ENCODE assay signal across 8 mouse cellular contexts in the genomic region with DNA sequence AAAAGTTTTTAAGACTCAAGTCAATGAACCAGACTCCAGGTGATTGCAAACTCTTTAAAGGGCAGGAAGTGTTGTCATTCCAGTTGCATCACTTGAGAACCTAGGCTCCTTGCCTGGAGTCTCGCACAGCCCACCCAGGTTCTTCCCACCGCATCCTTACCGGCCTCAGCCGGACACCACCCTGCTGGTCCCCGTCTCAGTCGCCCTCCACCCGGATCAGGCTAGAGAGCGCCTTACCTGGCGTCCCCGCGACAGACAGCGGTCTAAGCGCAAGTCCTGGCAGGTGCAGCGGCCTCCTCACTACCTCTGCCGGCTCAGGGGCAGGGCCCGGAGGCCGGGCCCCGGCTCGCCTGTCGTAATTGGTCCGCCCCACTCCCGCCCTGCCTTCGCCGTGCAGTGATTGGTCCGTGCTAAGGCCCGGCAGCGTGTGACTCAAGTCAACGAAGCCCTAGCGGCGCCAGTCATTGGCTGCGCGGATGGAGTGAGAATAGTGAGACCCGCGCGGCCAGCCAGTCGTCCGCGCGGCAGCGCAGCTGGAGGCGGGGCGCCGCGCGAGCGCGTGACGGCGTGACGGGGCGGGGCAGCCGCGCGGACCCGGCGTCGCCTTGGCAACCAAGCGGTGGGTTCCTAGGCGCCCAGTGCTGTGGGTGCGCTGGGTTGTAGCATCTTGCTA. TPM values are rescaled to one million over a fixed set of nuclear protein-coding genes. Genes with fewer than 3 reads are reported as not detected.
DNase-seq lines count a peak whose midpoint lies in the region; ATAC-seq and TF ChIP-seq lines count a peak whose summit lies in the region.

A gene (minus strand): TSS at position 522 of the 673 bp plus-strand sequence.

- WGBS in forebrain, embryonic 16.5 days, result 0% methylated on average over 60 of the region's 60 CpGs
- 0% methylated on average over 60 of the region's 60 CpGs for WGBS in lung, embryonic 14.5 days
- WGBS in olfactory bulb, adult 2 months, result under 1% methylated on average over 60 of the region's 60 CpGs
- 1% methylated on average over 60 of the region's 60 CpGs for WGBS in thymus, adult 2 months

- H3K4me1 ChIP-seq in ES-E14 (ENCODE audit: control insufficient read depth in 2 of 2, insufficient read depth in 2 of 2, low read length in 2 of 2, poor library complexity in 1 of 2), result peaks cover 3 to 5% of the 10 kb centered on the region in 2 experiments; a peak in 3 of 4 replicates
- H3K4me1 ChIP-seq in forebrain, embryonic 16.5 days (replicated peaks; ENCODE audit: control insufficient read depth, insufficient read depth, low read length), result peaks cover 33% of the 10 kb centered on the region
- H3K4me1 ChIP-seq in lung, embryonic 14.5 days (ENCODE audit: insufficient read depth), result no peaks in the 10 kb centered on the region
- H3K4me1 ChIP-seq in olfactory bulb, adult 2 months (ENCODE audit: control insufficient read depth, insufficient read depth, low read length), result no peaks in the 10 kb centered on the region
- H3K4me1 ChIP-seq in thymus, adult 2 months (replicated peaks; ENCODE audit: control insufficient read depth, insufficient read depth, low read length), result peaks cover 7% of the 10 kb centered on the region

- peaks cover 10% of the 10 kb centered on the region for H3K36me3 ChIP-seq in ES-E14 (ENCODE audit: control insufficient read depth, insufficient read depth, low read length, poor library complexity, severe bottlenecking)
- peaks cover 7% of the 10 kb centered on the region for H3K36me3 ChIP-seq in forebrain, embryonic 16.5 days (ENCODE audit: control insufficient read depth, insufficient read depth)
- H3K36me3 ChIP-seq in lung, embryonic 14.5 days (ENCODE audit: insufficient read depth), result peaks cover 14% of the 10 kb centered on the region
- no peaks in the 10 kb centered on the region for H3K36me3 ChIP-seq in thymus, adult 2 months (ENCODE audit: control insufficient read depth, insufficient read depth, low read length)

- peak; percentile 100 for ATAC-seq in forebrain, embryonic 16.5 days
- ATAC-seq in lung, embryonic 14.5 days (ENCODE audit: insufficient read depth), result peak; percentile 100

- in situ Hi-C loops in ES-E14 (cut with MboI; ENCODE audit: low sequenced_read_pairs in 2 of 2, unreplicated experiment in 2 of 2), result no loop called here

- intact Hi-C loops in heart, postnatal 36 days (cut with DNase I), result loop anchor here (1.0 to 2.0 kb wide), 3 partner anchors 41 to 207 kb away; a partner anchor contains a TSS

- H3K27me3 ChIP-seq in forebrain, embryonic 16.5 days (replicated peaks; ENCODE audit: control insufficient read depth, insufficient read depth, low read length), result no peaks in the 10 kb centered on the region
- H3K27me3 ChIP-seq in lung, embryonic 14.5 days (ENCODE audit: insufficient read depth, low read length), result no peaks in the 10 kb centered on the region
- H3K27me3 ChIP-seq in thymus, adult 2 months (ENCODE audit: control insufficient read depth, insufficient read depth, low read length), result no peaks in the 10 kb centered on the region

- peak within 1 kb of the TSS; percentile 76 for H3K4me2 ChIP-seq in forebrain, embryonic 16.5 days (ENCODE audit: low read length)
- H3K4me2 ChIP-seq in lung, embryonic 14.5 days, result peak within 1 kb of the TSS; percentile 82

- peak within 1 kb of the TSS; percentile 82 for H3K9ac ChIP-seq in ES-E14 (ENCODE audit: insufficient read depth, low read depth, low read length, poor library complexity, severe bottlenecking)
- peak within 1 kb of the TSS; percentile 65 for H3K9ac ChIP-seq in forebrain, embryonic 16.5 days (replicated peaks; ENCODE audit: low read depth, low read length)
- H3K9ac ChIP-seq in lung, embryonic 14.5 days, result peak within 1 kb of the TSS; percentile 59

- DNase-seq in ES-E14 (ENCODE audit: low read depth, low spot score), result peak; percentile 94
- DNase-seq in cerebellum, adult 11-12 months, result peak; percentile 98
- DNase-seq in heart, postnatal 36 days, result peak; percentile 91 to 93
- DNase-seq in layer of hippocampus, adult 2 months (ENCODE audit: low spot score in 2 of 2), result peak; percentile 95 to 98
- peak; percentile 99 for DNase-seq in lung, embryonic 14.5 days
- peak; percentile 95 for DNase-seq in thymus, adult 2 months

- no peak within 1 kb of the TSS for H3K27ac ChIP-seq in ES-E14 (ENCODE audit: insufficient read depth, low read depth, low read length, poor library complexity, severe bottlenecking)
- H3K27ac ChIP-seq in forebrain, embryonic 16.5 days (ENCODE audit: low read length), result peak within 1 kb of the TSS; percentile 71
- peak within 1 kb of the TSS; percentile 90 for H3K27ac ChIP-seq in layer of hippocampus, adult 2 months
- H3K27ac ChIP-seq in lung, embryonic 14.5 days (ENCODE audit: low read depth), result 0 out of 2 replicates have a peak within 1 kb of the TSS, but pooled peaks have one; percentile 4
- H3K27ac ChIP-seq in olfactory bulb, adult 2 months (ENCODE audit: insufficient read depth, low read depth, low read length), result peak within 1 kb of the TSS; percentile 41; the same call in 1 of the 2 replicates
- H3K27ac ChIP-seq in thymus, adult 2 months (ENCODE audit: control insufficient read depth, insufficient read depth, low read length), result no peak within 1 kb of the TSS

- H3K4me3 ChIP-seq in ES-E14 (ENCODE audit: insufficient read depth in 1 of 2, low read depth in 1 of 2, low read length in 2 of 2, poor library complexity in 1 of 2, severe bottlenecking in 1 of 2), result peak within 1 kb of the TSS; percentile 89 to 92
- H3K4me3 ChIP-seq in forebrain, embryonic 16.5 days (replicated peaks; ENCODE audit: low read length), result peak within 1 kb of the TSS; percentile 58
- H3K4me3 ChIP-seq in layer of hippocampus, adult 2 months, result peak within 1 kb of the TSS; percentile 100
- peak within 1 kb of the TSS; percentile 61 for H3K4me3 ChIP-seq in lung, embryonic 14.5 days (ENCODE audit: low read depth, low read length)
- H3K4me3 ChIP-seq in olfactory bulb, adult 2 months (ENCODE audit: insufficient read depth, low read depth, low read length), result peak within 1 kb of the TSS; percentile 66
- H3K4me3 ChIP-seq in thymus, adult 2 months (ENCODE audit: control insufficient read depth, insufficient read depth, low read length), result peak within 1 kb of the TSS; percentile 79

- TF ChIP-seq POLR2A in olfactory bulb, adult 2 months (IDR thresholded peaks at IDR 0.05; ENCODE audit: insufficient read depth, low read depth, low read length), result peak; percentile 80
- TF ChIP-seq POLR2A in thymus, adult 2 months (IDR thresholded peaks at IDR 0.05; ENCODE audit: control insufficient read depth, extremely low read depth, insufficient read depth, low read length, poor library complexity), result peak; percentile 75

- no peak; the same call in 1 of the 2 replicates for TF ChIP-seq CTCF in layer of hippocampus, adult 2 months (conservative IDR thresholded peaks at IDR 0.05)
- no peak for TF ChIP-seq CTCF in lung, embryonic 14.5 days (IDR thresholded peaks at IDR 0.05; ENCODE audit: low read depth)
- no peak for TF ChIP-seq CTCF in olfactory bulb, adult 2 months (IDR thresholded peaks at IDR 0.05; ENCODE audit: insufficient read depth, low read depth, low read length)
- peak; percentile 76; the same call in 1 of the 2 replicates for TF ChIP-seq CTCF in thymus, adult 2 months (IDR thresholded peaks at IDR 0.05; ENCODE audit: borderline replicate concordance, control insufficient read depth, extremely low read depth, insufficient read depth, low read length, poor library complexity)

- H3K9me3 ChIP-seq in ES-E14 (ENCODE audit: control insufficient read depth, insufficient read depth, low read depth, low read length), result no peaks in the 10 kb centered on the region
- H3K9me3 ChIP-seq in forebrain, embryonic 16.5 days (ENCODE audit: control insufficient read depth, low read length), result no peaks in the 10 kb centered on the region
- H3K9me3 ChIP-seq in lung, embryonic 14.5 days (ENCODE audit: low read depth, low read length), result no peaks in the 10 kb centered on the region

TF ChIP-seq in ES-E14, 5 proteins besides CTCF, POLR2A, EP300 and RAD21:
- TF ChIP-seq CHD2 (IDR thresholded peaks at IDR 0.05; ENCODE audit: low read depth, low read length) (peak; percentile 80), ZNF384 (IDR thresholded peaks at IDR 0.05; ENCODE audit: low read depth, low read length) (no peak), MAFK (IDR thresholded peaks at IDR 0.05; ENCODE audit: insufficient read depth, low read depth, low read length) (no peak), HCFC1 (IDR thresholded peaks at IDR 0.05; ENCODE audit: borderline replicate concordance, insufficient read depth, low read length) (no peak; the same call in 1 of the 2 replicates), ZC3H11A (IDR thresholded peaks at IDR 0.05; ENCODE audit: borderline replicate concordance, low read depth, low read length) (no peak)

RNA-seq across cellular contexts. Expression of the gene that starts here (rescaled TPM):
- 83.7 and 108 TPM in 2 replicates for total RNA-seq in ES-E14 (2012; rRNA removed)
- 155 and 156 TPM in 2 replicates for polyA plus RNA-seq in forebrain, embryonic 16.5 days (2015; fragmentation: Nextera tagmentation; extraction: Ambion mirVana)
- 1 to 10 TPM; 5.3 to 6.9 TPM for total RNA-seq in heart, postnatal 36 days (2021)
- 10 to 100 TPM; 85.9 to 86.4 TPM for total RNA-seq in layer of hippocampus, adult 2 months (2021)
- polyA plus RNA-seq in lung, embryonic 14.5 days (2014; fragmentation: Nextera tagmentation; extraction: Ambion mirVana), result 76.5 and 93.3 TPM in 2 replicates
- polyA plus RNA-seq in olfactory bulb, adult 2 months (2012; ENCODE audit: insufficient read depth, insufficient read length, low replicate concordance, missing spikeins), result not detected in 2 replicates
- 7.2 and 9.7 TPM in 2 replicates for polyA plus RNA-seq in thymus, adult 2 months (2012; rRNA removed)

Comparison
In these comparisons a context has a peak if more than half of its experiments do, and no peak if none do; other contexts are left out.
1. RNA of the gene that starts here (total RNA-seq): 85.9 to 86.4 TPM in layer of hippocampus, adult 2 months and 83.7 to 108 TPM in ES-E14; 5.3 to 6.9 TPM in heart, postnatal 36 days; every median in the first group is over 10 times any median in the second.
2. H3K27ac ChIP-seq: peak in forebrain, embryonic 16.5 days (single experiment), layer of hippocampus, adult 2 months (single experiment), lung, embryonic 14.5 days (single experiment) and olfactory bulb, adult 2 months (single experiment); none in ES-E14 (single experiment) and thymus, adult 2 months (single experiment).
3. Peak in every context shown above with its lines, with median percentiles within 50 percentile points of each other: DNase-seq, H3K4me3 ChIP-seq and H3K9ac ChIP-seq.